Mouse (Mus musculus): Measurements from ENCODE around the gene Hist1h2ao.

GRCm38 (mm10) chr13:21855698-21856162, 45.5 kb downstream of the Hist1h2ao start:
- TF ChIP-seq CTCF (IDR thresholded peaks at IDR 0.05; ENCODE audit: low read depth) (no peak), EP300 (optimal IDR thresholded peaks at IDR 0.05) (no peak)

All from stomach, postnatal 0 days (tissue).